Mouse (Mus musculus) kidney, postnatal 14 days (tissue): ENCODE results near the gene Ntng2.

Experiments
- DNase-seq: peaks from one replicate; pipeline ENCODE4 v3.0.0; 2022; ENCODE audit warnings: mixed read lengths

The Ntng2 gene

DNA sequence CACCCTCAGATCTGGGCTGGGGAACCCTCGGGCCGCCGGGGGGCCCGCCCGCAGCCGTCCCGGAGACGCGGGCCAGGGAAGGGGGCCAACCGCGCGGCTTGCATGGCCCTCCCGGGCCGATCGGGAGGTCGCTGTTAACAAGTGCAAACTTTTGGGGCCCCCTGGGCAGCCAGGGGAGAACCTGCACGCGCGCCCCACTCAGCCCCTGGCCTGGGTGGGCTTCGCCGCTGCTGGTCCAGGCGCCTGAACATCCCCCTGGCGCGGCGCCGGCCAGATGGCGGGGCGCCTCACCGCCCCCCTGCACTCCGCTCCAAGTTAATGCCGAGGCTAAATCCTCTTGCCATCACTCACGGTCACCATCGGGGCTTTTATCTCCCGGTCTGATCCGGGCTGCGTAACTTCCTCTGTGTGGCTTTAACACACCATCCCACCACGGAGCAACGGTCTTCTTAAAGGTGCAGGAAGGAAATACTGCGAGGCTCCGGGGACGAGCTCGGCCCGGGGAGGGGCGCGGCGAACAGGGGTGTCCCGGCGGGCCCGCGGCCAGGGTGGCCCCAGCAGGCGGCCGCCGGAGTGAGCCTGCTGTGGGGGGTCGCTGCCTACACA lies at the start of gene Ntng2:
Ntng2 (minus strand) TSS at position 407 of the 606 bp plus-strand sequence.
- peak; percentile 61 for DNase-seq

DNA sequence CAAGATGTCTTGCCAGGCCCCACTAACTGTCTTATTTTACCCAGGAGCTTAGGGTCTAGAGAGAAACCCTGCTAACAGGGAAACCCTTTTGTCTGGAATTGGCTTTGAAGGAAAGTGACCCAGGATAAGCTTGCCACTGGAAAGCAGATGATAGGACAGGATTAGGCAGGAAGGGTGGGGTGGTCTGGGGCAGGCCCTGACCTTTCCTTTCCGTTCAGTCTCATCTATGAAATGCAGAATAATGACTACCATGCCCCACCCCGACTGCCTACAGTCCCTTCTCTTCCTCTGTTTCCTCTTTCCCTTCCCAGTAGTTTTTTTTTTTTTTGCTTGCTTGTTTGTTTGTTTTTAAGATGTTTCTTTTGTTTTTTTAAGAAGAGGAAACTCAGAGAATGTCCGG lies 42.8 kb upstream of the Ntng2 start:
- DNase-seq, result peak; percentile 12

DNA sequence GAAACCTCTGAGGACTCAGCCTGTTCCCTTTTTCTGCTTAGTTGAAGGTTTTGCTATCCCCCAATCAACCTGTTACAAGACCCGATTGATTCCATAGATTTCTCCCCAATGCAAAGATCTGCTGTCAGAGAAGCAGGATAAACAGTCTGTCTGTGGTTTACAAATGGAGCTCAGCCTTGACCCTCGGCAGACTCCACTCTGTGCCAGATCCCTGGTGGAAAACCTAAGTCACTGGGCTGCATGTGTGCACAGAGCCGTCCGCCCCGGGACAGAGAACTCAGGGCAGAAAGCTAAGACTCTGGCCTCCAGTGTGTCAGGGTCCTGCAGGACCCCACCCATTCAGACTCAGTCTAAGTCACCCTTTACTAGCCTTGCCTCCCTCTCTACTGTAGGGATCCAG lies 34.8 kb upstream of the Ntng2 start:
- no peak for DNase-seq

DNA sequence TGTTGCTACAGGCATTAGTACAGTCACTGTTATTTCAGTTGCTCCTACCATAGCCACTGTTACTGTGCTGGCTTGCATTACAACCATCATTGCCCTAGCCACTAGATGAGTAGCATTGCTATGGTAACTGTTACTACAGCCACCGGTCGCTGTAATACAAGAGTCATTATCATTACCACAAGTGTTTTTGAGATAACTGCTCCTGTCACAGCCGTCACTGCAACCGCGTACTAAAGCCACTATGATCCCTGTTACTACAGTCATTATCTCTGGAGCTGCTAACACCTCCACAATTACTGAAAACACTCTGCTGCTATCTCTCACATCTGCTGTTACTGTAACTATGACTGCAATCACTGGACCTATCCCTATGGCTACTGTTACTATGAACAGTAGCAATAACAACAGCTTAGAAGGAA lies 24.9 kb upstream of the Ntng2 start:
- no peak for DNase-seq

DNA sequence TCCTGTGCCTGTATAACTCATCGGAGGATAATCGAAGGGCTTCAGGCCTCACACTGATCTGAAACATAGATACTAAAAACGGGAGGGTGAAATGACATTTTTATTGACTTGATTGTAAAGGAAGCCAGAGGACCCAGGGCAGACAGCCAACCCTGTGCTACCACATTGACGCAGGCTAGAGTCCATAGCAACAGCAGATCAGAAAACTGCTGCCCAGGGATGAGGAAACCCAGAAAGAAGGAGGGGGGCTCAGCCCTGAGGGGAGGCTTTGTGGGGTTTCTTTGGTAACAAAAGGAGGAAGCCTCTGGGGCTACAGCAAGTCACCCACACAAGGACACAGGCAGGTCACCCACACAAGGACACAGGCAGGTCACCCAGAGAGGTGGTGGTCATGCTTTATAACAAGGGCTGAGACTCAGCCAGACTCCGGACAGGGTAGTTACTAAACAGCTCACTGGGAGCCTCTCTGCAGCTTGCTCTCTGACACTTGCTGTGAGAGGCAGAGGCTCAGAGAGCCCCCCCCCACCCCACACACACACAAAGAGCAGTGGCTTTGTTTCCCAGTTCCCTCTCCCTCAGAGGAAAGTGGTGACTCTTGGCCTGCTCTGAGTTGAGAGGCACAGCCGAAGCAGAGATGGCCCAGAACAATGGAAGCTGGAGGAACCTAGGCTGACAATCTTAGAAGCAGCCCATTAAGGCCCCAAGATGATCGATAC lies 19.2 kb upstream of the Ntng2 start:
- peak; percentile 64 for DNase-seq

DNA sequence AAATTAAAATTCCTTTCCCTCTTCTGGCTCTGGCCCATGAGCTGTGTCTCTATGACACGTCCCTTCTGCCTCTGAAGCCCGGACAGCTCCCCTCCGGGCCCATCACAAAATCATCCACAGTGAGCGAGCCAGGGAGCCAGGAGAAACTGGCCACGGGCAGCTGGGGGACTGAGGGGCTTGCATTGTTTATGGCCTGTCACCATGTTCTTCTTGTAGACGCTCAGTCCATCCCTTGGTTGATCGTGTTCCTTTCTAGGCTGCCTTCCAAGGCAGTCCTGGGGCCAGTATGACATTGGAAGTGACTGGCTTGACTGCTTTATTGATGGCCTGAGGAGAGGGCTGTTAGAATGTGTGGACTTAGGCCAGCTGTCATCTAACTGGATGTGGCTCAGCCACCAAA lies 18.3 kb upstream of the Ntng2 start:
- peak; percentile 19 for DNase-seq

DNA sequence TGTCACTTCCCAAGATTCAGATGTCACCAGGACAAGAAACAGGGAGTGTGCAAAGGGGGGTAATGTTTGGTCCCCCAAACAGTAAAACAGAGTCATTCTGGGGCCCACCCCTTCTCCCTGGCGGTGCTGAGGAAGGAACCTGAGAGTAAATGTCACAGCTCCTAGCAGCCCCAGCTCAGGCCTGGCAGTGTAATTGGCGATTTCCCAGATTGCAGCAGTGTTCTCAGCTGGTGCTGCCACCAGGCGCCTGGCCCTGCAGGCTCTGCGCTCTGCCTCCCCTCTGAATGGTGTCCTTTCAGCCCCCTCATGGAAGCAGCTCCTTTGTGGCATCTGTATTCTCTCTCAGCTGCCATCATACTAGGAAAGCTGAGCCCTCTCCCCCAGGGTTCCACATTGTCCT lies 14.0 kb upstream of the Ntng2 start:
- DNase-seq, result no peak

DNA sequence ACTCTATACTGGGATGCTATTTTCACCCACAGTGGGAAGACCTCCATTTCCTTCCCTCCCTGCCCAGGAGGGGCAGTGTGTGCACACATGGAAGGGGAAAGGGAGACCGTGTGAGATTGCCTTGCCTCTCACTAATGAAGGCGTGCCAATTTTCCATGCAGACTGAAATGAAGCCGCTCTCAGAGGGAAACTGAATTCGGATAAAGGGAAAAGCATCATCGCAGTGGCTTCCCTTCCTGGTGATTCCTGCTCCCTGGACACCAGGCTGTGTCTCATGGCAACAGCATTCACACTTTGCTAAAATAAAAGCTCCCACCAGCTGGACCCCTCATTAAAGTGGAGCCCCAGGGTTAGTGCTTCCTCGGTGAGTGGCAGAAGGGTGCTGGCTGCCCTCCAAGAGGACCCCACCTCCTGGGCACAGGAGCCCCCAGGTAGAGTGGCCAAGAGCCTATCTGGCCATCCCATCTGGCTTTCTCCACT lies 9.7 kb upstream of the Ntng2 start:
- DNase-seq, result no peak

DNA sequence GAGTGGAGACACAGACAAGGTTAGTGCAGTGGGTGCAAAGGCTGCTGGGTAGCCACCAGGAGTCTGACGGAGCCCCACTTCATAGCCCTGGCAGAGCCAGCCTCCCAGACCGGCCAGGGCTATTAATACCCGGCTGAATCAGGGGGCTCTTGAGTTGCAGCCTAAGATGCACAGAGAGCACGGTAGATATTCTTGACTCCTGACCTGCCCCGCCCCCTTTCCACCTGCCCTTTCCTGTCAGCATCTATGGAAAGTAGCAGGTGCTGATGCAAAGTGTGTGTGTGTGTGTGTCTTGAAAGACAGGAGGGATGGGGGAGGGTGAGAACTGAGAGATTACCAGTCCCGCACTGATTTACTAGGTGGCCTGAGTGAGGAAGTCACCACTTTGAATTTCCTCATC lies 8.3 kb upstream of the Ntng2 start:
- no peak for DNase-seq

DNA sequence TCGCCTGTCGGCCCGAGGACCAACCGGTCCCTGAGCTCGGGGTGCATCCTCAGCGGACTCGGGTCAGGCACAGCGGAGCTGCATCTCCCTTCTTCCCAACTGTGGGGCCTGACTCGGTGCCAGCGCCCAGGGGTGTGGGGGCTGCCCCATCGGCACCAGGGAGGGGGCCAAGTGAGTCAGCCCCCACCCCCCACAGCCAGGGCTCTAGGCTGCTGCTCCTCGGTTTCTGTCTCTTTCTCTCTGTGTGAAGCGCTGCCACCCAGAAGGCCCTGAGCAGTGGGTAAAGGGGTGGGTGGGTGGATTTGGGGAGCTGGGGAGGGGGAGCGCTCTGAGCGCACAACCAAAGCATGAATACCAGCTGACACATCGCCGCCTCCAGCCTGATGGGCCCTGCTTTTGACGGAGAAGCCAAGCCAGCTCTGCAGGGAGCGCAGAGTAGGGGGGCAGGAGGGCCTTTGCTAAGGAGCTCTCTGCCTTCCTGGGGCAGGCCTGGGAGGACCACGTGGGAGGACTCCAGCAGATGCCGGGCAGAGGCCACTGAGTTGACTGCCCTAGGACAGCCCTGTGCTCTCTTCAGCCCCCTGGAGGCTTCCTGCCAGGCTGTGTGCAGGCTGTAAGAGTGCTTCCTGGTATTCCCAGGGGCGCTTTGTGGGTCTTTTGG lies 530 bp upstream of the Ntng2 start:
- peak; percentile 52 for DNase-seq

DNA sequence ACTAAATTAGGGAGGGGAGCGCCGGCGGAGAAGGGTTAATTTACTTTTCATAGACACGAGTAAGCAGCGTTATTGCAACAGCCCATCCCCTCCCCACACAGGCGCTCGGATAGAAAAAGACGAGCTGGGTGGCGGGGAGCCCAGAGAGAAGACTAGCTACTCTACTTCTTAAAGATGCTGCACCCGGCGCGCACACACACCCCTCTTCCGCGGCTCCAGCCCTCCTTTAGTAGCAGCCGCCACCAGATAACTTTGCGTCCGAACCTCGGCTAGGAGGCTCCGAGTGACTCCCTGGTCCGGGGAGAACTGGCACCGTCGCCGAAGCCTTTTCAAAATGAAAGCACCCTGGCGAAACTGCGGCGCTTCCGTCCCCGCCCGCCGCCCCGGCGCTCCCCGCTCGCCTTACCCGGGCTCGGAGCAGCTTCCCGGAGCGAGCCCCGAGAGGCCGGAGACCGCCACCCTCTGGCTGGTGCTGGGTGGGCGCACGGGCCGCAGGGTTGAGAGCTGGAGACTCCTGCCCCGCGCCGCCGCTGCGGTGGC lies 676 bp downstream of the Ntng2 start:
- peak; percentile 48 for DNase-seq

DNA sequence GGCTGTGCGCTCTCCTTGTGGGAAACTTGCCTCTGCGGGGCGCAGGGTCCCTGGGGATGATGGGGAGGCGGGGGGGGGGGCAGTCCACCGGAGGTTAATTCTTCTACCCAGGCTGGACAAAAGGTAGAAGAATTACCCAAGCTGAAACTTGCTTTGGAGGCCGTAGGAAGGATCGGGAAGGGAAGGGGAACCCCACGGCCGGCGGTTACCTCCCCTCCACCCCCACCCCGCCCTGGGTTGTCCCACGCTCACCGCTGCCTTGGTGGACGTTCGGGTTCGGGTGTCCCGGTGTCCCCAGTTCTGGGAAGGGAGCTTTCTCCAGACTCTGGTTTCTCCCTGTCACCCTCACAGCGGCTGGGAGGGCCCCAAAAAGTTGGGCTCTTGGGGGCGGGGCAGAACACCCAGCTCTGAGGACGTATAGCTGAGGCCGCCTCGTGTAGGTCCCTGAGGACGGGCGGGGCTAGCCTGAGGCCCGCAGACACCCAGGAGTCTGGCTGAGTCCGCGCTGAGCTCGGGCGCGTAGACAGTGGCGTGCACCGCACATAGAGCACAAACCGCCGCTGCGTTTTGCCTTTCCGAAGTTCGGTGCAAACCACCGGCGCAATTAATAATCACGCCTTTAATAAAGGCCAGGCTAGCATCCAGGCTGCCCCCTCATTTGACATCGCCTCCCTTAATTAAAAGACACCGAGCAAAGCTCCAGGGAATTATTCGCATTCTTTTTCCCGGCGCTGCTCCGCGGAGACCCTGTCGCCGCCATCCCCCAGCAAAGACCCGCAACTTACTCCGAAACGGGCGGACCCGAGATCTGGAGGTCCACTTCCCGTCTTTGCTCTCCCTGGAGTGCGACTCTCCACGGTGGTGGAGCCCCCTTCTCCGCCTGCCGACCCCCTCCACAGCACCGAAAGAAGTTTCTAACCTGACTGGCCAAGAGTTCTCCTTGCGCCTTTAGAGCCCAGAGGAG lies 1.4 kb downstream of the Ntng2 start:
- DNase-seq, result no peak

DNA sequence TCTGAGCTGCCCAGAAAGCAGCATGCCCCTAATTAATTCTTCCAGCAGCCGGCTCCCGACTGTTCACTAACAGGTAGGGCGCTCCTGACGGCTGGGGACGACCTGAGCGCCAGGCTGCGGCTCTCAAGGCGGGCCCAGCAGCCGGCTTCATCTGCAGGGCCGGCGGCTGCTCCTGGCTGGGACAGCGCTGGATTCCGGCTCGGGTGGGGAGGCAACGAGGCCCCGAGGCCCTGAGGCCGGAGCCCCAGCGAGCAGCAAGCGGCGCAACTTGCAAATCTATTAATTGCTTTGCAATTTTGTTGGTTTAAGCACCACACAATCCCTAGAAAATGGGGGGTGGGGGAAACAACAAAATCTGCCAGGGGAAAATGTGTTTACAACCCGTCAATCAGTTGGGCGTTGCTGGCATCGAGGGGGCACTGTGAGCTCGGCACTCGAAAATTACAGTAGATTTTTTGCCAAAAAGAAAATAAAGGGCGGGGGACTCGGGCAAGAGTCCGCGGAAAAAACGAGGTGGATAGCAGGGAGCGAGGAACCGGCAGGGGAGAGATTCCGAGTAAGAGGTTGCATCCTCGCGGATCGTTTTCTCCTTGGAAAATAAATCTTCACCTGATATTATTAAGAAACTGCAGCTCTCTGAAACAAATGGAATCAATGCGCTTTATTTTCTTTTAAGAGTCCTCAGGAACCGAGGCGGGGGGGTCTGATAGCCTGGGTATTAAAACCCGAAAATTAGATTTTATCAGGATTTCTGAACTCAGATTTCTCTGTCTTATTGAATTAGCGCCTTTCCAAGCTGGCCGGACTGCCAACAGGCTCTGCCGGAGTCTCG lies 2.3 kb downstream of the Ntng2 start:
- no peak for DNase-seq

DNA sequence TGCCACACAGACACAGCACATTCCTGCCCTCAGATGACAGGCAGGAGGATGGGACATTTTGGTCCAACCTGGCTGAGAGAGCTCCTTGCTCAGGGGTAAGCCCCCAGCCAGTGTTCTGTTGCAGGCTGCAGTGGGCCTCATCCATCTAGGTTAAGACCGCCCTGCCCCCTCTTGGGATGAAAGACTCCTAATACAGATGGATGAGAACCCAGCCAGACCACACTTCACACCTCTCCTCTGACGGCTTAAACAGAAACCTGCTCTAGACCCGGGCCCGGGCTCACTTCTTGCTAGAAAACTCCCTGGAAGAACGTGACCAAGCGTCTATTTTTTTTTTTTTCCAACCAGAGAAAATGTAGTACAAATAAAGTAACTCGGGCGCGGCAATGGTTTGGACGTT lies 3.0 kb downstream of the Ntng2 start:
- no peak for DNase-seq

DNA sequence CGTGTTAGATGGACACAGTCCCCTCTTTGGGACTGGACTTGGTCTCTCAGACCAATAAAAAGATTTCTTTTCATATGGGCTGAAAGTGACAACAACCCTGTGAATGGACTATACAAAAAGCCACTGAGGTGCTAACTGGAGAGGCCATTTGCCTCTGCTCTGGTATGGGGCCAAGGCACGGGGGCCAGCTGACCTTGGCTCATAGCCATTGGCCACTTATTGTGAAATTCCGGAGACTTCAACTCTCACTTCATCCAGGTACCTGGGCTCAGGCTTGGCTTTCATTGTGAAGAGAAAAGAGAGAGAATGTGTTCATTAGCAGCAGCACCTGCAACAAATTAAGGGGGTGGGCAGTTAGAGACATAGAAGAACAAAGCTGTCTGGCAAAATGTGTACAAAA lies 4.3 kb downstream of the Ntng2 start:
- no peak for DNase-seq

DNA sequence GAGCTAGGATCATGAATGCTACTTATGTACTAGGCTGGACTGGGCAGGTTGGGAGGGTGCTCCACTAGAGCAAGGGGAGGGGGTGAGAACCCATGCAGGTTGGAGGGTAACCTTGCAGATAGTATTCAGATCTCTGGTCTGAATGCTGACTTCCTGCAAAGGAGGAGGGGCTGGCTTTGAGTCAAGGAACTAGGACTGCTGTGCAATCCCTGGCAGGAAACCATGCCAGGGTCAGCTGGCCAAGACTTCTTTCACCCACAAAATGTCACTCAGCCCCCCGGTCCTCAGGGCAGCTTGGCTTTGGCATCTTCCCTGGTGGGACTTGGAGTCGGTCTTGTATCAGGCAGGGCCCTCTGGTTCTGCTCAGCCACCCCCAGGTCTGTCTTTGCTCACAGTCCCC lies 5.4 kb downstream of the Ntng2 start:
- no peak for DNase-seq

DNA sequence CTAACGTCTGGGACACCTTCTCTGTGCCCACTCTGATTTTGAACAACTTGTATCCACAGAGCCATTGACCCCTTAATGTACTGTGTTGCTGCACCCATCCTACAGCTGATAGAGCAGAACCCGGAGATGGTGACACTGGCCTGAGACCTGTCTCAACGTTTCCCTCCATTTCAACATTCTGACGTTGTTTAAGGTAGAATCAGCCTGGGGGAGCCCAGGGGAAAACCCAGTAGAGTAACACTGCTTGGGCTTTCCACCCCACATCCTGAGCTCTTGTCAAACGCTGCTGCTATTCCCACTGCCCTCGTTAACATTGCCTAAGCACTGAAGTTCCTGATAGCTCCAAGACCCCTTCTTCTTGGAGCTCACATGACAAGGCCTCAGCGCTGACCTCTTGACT lies 5.9 kb downstream of the Ntng2 start:
- DNase-seq, result no peak

DNA sequence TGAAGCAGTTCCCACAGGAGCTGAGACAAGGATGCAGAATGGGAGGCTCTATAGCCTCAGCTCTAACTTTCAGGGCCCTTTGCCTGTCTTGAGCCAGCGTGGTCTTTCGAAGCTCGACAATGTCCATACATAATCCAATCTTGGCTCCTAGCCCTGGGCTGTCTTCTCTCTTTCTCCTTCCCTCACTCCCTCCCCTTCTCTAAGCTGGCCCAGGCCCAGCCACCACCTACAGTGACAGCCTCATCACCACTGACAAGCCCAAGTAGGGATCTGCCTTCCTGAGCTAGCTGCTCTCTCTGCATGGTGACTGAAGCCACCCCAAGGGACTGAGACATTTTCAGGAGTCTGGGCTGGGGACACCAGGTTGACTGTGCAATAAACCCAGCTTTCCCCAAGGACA lies 6.5 kb downstream of the Ntng2 start:
- no peak for DNase-seq

DNA sequence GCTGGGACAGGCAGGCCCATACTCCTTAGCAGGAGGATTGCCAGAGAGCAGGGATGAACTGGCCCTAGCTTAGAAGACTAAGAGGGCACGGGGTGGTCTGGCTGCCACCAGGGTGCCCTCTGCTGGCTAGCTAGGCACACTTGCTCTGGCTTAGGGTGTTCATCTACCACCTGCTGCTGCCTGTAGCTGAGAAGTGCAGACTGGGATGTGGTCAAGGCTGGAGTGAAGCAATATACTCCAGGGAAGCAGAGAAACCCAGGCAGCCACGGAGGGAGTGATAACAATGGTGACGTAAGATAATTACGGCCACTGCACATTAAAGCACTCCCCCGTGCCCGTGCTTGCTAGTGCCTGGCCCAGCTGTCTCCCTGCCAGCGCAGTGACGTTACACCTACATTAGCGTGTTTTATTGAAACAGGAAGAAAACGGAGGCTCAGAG lies 7.4 kb downstream of the Ntng2 start:
- DNase-seq, result peak; percentile 34

DNA sequence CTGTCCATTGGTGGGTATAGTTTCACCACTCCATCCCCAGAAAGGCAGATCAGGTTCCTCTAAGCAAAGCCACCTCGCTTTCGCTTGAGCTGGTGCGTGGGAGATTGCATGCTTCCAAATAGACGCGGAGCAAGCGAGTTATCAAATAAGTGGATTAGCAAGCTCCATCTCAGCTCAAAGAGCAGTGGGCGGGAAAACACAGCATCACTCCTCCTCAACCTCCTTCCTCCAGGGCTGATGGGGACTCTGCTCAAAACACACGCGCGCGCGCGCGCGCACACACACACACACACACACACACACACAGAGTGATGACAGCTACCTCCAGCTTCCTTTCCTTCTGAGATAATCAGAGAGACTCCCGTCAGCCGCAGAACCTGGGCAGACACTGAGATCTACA lies 13.5 kb downstream of the Ntng2 start:
- no peak for DNase-seq

DNA sequence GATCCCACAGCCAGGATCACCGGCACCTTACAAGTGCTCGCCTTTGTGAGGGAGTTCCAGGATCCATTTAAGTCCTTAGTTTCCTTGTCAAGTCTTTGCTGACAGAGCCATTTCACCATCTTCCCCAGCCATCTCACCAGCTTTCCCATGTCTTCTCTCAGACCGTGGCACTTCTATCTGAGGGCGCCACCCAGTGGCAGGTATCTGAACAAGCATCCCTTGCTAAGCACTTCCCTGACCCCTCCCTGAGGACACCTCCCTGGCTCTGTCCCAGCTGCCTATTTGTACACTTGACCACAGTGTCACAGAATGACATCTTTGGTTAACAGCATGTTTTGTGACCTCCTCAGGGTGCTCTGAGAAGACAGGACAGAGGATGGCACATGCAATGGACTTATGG lies 15.2 kb downstream of the Ntng2 start:
- DNase-seq, result peak; percentile 69

DNA sequence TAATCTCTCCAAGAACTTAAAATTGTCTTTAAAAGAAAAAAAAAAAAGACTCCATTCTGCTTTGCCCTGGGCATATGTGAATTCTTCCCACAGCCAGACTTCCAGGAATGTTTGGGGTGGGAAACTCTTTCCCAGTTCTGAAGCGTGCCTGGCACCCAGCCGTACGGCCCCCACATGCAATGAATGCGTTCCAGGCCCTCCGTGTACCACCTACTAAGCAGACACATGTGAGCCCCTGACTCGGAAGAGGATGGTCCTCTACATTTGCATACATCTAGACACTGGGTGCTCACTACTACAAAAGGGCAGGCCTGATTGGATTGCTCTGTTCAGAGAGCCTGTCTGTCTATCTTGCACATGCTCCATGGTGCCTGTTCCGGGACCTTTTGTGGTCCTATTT lies 17.0 kb downstream of the Ntng2 start:
- no peak for DNase-seq
